Comparison of ENCODE assay signal across 20 mouse cellular contexts in the genomic region with DNA sequence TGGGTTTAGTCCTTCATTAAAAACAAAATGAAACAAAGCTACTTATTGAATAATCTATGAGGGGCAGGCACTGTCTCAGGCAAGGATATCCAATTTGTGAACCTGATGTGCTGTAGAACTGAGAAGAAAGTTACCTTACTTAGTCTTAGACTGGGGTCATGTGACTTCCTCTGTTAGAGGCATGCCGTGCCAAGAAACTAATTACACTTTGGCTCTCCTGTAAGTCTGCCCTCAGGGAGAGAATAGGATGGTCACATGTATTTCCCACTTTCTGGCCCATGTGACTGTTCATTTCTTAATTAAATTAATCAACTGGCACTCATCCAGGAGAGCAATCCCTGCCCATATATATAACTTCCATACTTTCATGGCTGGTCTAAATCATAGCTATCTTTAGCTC.
DNase-seq lines count a peak whose midpoint lies in the region; ATAC-seq and TF ChIP-seq lines count a peak whose summit lies in the region.
"Had no signal": no experiment of that assay in that cellular context is flagged by ENCODE, and none has a peak within 500 bp of the region (broad histone marks: within the 10 kb centered on the region; RNA-seq: fewer than 3 reads in every experiment).

No protein-coding gene starts in this region.

- no peak overlapping the region for H3K9ac ChIP-seq in hindbrain, embryonic 15.5 days
- H3K9ac ChIP-seq in hindbrain, embryonic 12.5 days = no peak overlapping the region
- H3K9ac ChIP-seq: heart, embryonic 12.5 days had no signal

- ATAC-seq in hindbrain, embryonic 15.5 days (ENCODE audit: low FRiP score, low read depth) = 0 out of 2 replicates have a peak, but pooled peaks have one; percentile 42
- ATAC-seq in hindbrain, embryonic 12.5 days (ENCODE audit: low FRiP score) = no peak
- ATAC-seq: forebrain, embryonic 16.5 days; inflammation-experienced regulatory T-cells, adult 6 months; lung, postnatal 0 days had no signal

- H3K9me3 ChIP-seq in hindbrain, embryonic 15.5 days = no peaks in the 10 kb centered on the region
- no peaks in the 10 kb centered on the region for H3K9me3 ChIP-seq in hindbrain, embryonic 12.5 days (replicated peaks)
- H3K9me3 ChIP-seq: heart, embryonic 12.5 days had no signal

- no peak overlapping the region for H3K4me3 ChIP-seq in hindbrain, embryonic 15.5 days
- H3K4me3 ChIP-seq in hindbrain, embryonic 12.5 days = no peak overlapping the region
- H3K4me3 ChIP-seq: erythroblast, embryonic 14.5 days; gastrocnemius, adult 2 months; heart, embryonic 12.5 days had no signal

- no peak overlapping the region for H3K4me2 ChIP-seq in hindbrain, embryonic 15.5 days
- H3K4me2 ChIP-seq in hindbrain, embryonic 12.5 days (replicated peaks) = no peak overlapping the region
- H3K4me2 ChIP-seq: heart, embryonic 12.5 days; midbrain, embryonic 11.5 days had no signal

- H3K36me3 ChIP-seq in hindbrain, embryonic 15.5 days = no peaks in the 10 kb centered on the region
- H3K36me3 ChIP-seq in hindbrain, embryonic 12.5 days = no peaks in the 10 kb centered on the region
- H3K36me3 ChIP-seq: heart, embryonic 12.5 days had no signal

- 37% methylated on average over 1 of the region's 1 CpGs for WGBS in hindbrain, embryonic 15.5 days
- 43% methylated on average over 1 of the region's 1 CpGs for whole genome bisulfite sequencing in hindbrain, embryonic 12.5 days

- no peak overlapping the region for H3K27ac ChIP-seq in hindbrain, embryonic 15.5 days (replicated peaks)
- no peak overlapping the region for H3K27ac ChIP-seq in hindbrain, embryonic 12.5 days
- H3K27ac ChIP-seq: gastrocnemius, adult 2 months had no signal

- DNase-seq in left cerebral cortex, postnatal 4 days = peak; percentile 5
- DNase-seq in left cerebral cortex, adult 18-20 months (ENCODE audit: low spot score in 2 of 2) = no peak
- DNase-seq in brain, embryonic 14.5 days (ENCODE audit: low read depth) = peak; percentile 65
- peak; percentile 28 for DNase-seq in kidney, postnatal 14 days
- no peak for DNase-seq in retina, embryonic 14.5 days (ENCODE audit: low spot score)
- DNase-seq: B cell, adult 2 months; cerebellum, adult 2 months; gastrocnemius, adult 2 months; heart, postnatal 14 days; liver; right cerebral cortex, postnatal 4 days; thymus, adult 2 months had no signal

- TF ChIP-seq CTCF in brain, embryonic 14.5 days (IDR thresholded peaks at IDR 0.05; ENCODE audit: borderline replicate concordance, extremely low read depth, insufficient read depth, insufficient read length) = no peak

- H3K27me3 ChIP-seq in hindbrain, embryonic 15.5 days = no peaks in the 10 kb centered on the region
- H3K27me3 ChIP-seq in hindbrain, embryonic 12.5 days = no peaks in the 10 kb centered on the region
- H3K27me3 ChIP-seq: heart, embryonic 12.5 days had no signal

- H3K4me1 ChIP-seq in hindbrain, embryonic 15.5 days (replicated peaks) = no peaks in the 10 kb centered on the region
- H3K4me1 ChIP-seq in hindbrain, embryonic 12.5 days = no peaks in the 10 kb centered on the region
- H3K4me1 ChIP-seq: heart, embryonic 12.5 days had no signal

- no peak for TF ChIP-seq POLR2A in brain, embryonic 14.5 days (IDR thresholded peaks at IDR 0.05; ENCODE audit: borderline replicate concordance, extremely low read depth, insufficient read depth, insufficient read length, poor library complexity, severe bottlenecking)

- intact Hi-C loops in left cerebral cortex, postnatal 4 days (cut with DNase I) = no loop called here

Comparison
In these comparisons a context has a peak if more than half of its experiments do, and no peak if none do; other contexts are left out.
1. DNase-seq: peak in left cerebral cortex, postnatal 4 days (single experiment), brain, embryonic 14.5 days (single experiment) and kidney, postnatal 14 days (single experiment); none in left cerebral cortex, adult 18-20 months (0 of 2) and retina, embryonic 14.5 days (single experiment).